Mouse (Mus musculus): Measurements from ENCODE around the gene Asic2.

GRCm38 (mm10) chr11:81937516-81937915 lies 30.7 kb downstream of the Asic2 start:
- TF ChIP-seq POLR2A (IDR thresholded peaks at IDR 0.05; ENCODE audit: control insufficient read depth in 1 of 2, insufficient read depth in 1 of 2, low read depth in 1 of 2, low read length in 2 of 2, poor library complexity in 1 of 2) (no peak), USF2 (IDR thresholded peaks at IDR 0.05; ENCODE audit: borderline replicate concordance in 1 of 2, insufficient read depth in 1 of 2, low read depth in 1 of 2, low read length in 2 of 2) (no peak), USF1 (IDR thresholded peaks at IDR 0.05; ENCODE audit: low read depth, low read length) (no peak), TCF12 (IDR thresholded peaks at IDR 0.05; ENCODE audit: low read depth, low read length) (no peak), CHD2 (IDR thresholded peaks at IDR 0.05; ENCODE audit: low read length) (no peak), CTCF (IDR thresholded peaks at IDR 0.05 in 2 of 3, conservative IDR thresholded peaks at IDR 0.05 in 1 of 3; ENCODE audit: control insufficient read depth in 1 of 3, insufficient read depth in 1 of 3, low read depth in 2 of 3, low read length in 3 of 3, poor library complexity in 1 of 3, severe bottlenecking in 1 of 3) (no peak), TAL1 (IDR thresholded peaks at IDR 0.05; ENCODE audit: low read length) (no peak), ELF1 (IDR thresholded peaks at IDR 0.05; ENCODE audit: low read depth, low read length) (no peak), ETS1 (IDR thresholded peaks at IDR 0.05; ENCODE audit: low read depth, low read length) (no peak), EP300 (IDR thresholded peaks at IDR 0.05; ENCODE audit: low read depth in 1 of 2, low read length in 2 of 2) (no peak), CHD1 (IDR thresholded peaks at IDR 0.05; ENCODE audit: low read depth, low read length) (no peak), MXI1 (IDR thresholded peaks at IDR 0.05; ENCODE audit: low read depth, low read length) (no peak), MAZ (IDR thresholded peaks at IDR 0.05; ENCODE audit: low read depth, low read length) (no peak)
